Mouse (Mus musculus): ENCODE data around the gene Lman2.

Lman2 gene

GRCm38 (mm10) chr13:55319931-55320533 is 42.6 kb downstream of the Lman2 start, which contains the start of gene Prelid1:
Gene Prelid1, plus strand, starts transcription at chr13:55320500.
- ChIA-PET CTCF (interaction anchor here in 1 of 4 experiments (0.6 kb wide), 1 partner anchor 252 kb away, joined by 5 read pairs; no protein-coding TSS in a partner anchor), POLR2A (interaction anchor here in 3 of 4 experiments (0.8 to 5.9 kb wide), 16 partner anchors 9 to 72 kb away, joined by 3 to 83 read pairs (median 4); partner anchors contain the start of gene Mxd3 (in 3 of the 3))

- ChIA-PET CTCF (interaction anchor here in 2 of 4 experiments (0.6 to 3.8 kb wide), 3 partner anchors 10 to 75 kb away, joined by 3 to 11 read pairs (median 4); no protein-coding TSS in a partner anchor), POLR2A (interaction anchor here in 2 of 4 experiments (0.6 to 5.9 kb wide), 21 partner anchors 9 to 129 kb away, joined by 3 to 83 read pairs (median 4); partner anchors contain the start of gene Mxd3 (in 2 of the 2))
These were observed 44.2 kb downstream of the Lman2 start for GRCm38 (mm10) chr13:55318351-55318750.

GRCm38 (mm10) chr13:55314891-55315412 is 47.6 kb downstream of the Lman2 start:
- ChIA-PET POLR2A (interaction anchor here (0.6 to 2.3 kb wide), 25 partner anchors 8 to 134 kb away, joined by 3 to 9 read pairs (median 4); partner anchors contain the start of gene Nsd1 (in 1 of the 4)), CTCF (no interaction called here)

DNA sequence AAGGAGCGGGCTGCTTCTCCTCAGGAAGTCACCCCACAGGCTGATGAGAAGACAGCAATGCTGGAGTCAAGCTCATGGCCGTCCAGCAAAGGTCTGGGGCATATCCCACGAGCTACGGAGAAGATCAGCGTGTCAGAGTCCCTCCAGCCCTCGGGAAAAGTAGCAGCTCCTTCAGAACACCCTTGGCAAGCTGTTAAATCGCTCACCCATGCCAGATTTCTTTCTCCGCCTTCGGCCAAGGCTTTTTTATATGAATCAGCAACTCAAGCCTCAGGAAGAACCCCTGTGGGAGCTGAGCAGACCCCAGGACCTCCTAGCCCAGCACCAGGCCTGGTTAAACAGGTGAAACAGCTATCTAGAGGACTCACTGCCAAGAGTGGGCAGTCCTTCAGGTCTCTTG is 49.5 kb downstream of the Lman2 start:
- ChIA-PET CTCF (interaction anchor here in 1 of 4 experiments (0.8 kb wide), 1 partner anchor 24 kb away, joined by 3 read pairs; no protein-coding TSS in a partner anchor), POLR2A (interaction anchor here in 3 of 4 experiments (0.5 to 9.3 kb wide), 15 partner anchors 6 to 132 kb away, joined by 3 to 83 read pairs (median 4); partner anchors contain the start of genes Mxd3 (in 2 of the 3), Rab24 (in 2 of the 3) and Prelid1 (in 1 of the 3))

- ChIA-PET CTCF (interaction anchor here in 1 of 4 experiments (0.6 to 0.7 kb wide), 2 partner anchors 141 to 258 kb away, joined by 3 to 6 read pairs; no protein-coding TSS in a partner anchor), POLR2A (interaction anchor here (0.6 to 9.3 kb wide), 16 partner anchors 7 to 131 kb away, joined by 3 to 83 read pairs (median 4); partner anchors contain the start of genes Rab24 (in 2 of the 4) and Prelid1 (in 1 of the 4))
These were observed 50.5 kb downstream of the Lman2 start for GRCm38 (mm10) chr13:55312028-55312630.

DNA sequence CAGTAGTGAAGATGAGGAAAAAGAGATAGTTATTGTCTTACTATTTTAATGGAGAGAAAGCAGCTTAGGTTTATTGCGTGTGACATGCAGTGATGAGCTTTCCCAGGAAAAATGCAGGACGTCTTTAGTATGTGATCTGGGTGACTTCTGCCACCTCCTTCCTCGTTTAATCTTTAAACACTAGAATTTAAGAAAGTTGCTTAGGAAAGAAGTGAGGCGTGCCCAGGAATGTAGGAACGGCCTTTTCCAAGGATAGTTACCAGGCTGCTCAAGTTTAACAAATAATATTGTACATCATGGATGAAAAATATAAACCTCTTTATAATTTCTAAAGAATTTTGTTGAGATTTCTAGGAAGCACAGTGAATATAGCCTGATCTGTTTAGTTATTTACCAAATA is 61.7 kb downstream of the Lman2 start:
- ChIA-PET CTCF (interaction anchor here in 1 of 4 experiments (0.6 kb wide), 1 partner anchor 12 kb away, joined by 6 read pairs; no protein-coding TSS in a partner anchor), POLR2A (interaction anchor here in 1 of 4 experiments (1.6 to 2.4 kb wide), 2 partner anchors 12 to 17 kb away, joined by 8 read pairs; no protein-coding TSS in a partner anchor)

DNA sequence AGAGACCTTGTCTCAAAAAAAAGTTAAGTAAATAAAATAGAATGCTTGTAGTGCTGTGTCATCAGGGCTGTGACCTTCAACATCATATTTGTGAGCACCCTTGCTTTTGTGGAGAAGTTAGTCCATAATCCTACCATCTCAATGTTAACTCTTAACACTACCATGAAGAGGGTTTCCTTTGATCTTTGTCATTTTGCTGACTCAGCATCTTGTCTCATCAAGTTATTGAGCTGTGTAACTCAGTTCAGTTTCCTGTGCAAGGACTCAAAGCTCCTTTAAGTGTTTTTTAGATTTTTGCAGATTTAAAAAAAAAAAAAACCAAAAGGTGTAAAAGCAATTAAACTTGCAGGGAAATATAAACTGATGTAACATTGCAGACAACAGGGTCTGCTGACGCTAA is 65.8 kb downstream of the Lman2 start:
- ChIA-PET CTCF (interaction anchor here in 2 of 4 experiments (0.6 to 1.4 kb wide), 2 partner anchors 8 to 103 kb away, joined by 3 to 8 read pairs; no protein-coding TSS in a partner anchor), POLR2A (interaction anchor here (0.6 to 6.4 kb wide), 11 partner anchors 8 to 431 kb away, joined by 3 to 59 read pairs (median 4); no protein-coding TSS in a partner anchor)

All from embryonic stem cell, embryonic (primary cell).